Mouse (Mus musculus) effector memory CD4-positive, alpha-beta T cell, adult 5 months (primary cell): ENCODE data around the gene Fam69b. TPM values are rescaled to one million over a fixed set of nuclear protein-coding genes. Genes with fewer than 3 reads are reported as not detected.

Experiments used
- polyA plus RNA-seq: library from polyadenylated mRNA; unstranded; fragments of 100-300 nt; shearing (Covaris generic); gene quantifications from one replicate; pipeline ENCODE4 v1.2.1, GENCODE M21; 2017

The Fam69b gene
- polyA plus RNA-seq, result 8.2 TPM

DNA sequence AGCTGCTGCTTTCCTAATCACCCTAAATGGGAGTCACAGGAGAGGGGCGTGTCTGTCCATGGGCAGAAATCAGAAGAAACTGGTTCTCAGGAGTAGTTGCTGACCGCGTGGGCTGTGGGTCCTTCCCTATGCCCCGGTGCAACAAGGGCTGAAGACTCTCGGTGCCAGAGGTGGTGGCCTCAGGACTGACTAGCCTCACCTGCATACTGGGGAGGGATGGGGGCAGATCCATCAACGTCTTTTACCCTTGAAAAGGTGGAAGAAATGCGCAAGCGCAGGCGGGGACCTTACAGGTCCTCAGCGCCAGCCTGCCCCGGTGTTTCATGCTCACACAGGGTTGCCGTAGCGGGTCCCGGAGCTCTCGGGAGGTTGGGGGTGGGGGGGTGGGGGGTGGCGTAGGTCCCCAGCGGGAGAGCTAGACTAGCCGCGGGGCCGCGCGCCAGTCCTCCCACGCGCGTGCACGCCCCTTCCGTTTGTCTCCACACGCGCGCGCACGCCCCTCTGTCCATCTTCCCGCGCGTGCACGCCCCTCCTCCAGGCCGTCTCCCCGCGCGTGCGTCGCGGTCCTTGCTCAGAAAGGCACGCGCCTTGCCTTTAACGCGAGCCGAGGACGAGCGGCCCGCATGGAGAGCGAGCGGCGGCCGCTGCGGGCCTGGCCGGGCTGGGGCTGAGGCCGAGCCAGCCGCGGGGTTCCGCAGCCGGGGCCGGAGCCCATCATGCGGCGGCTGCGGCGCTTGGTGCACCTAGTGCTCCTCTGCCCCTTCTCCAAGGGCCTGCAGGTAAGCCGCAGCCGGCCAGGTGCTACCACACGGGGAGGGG, at the start of gene Fam69b:
TSS of gene Fam69b (plus strand) at position 537 of the 819 bp plus-strand sequence.

DNA sequence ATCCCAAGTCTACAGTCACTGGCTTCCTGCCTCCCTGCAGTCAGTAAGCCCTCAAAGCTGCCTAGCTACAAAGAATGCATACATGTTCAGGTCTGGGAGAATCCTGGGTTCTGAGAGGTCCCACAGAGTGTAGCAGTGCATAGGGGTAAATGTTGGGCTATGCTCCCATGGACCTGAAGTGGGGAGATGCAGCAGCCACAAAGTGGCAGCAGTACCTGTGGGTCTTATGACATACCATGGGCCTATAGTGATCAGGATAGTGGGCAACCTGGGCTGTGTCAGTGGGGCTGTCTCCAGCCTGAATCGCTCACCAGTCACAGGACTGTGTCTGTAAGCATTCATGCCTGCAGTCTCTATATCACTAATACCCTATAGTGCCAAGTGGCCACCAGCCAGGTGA, 48.5 kb upstream of the Fam69b start, which contains the start of gene Egfl7:
TSS of gene Egfl7 (plus strand) at position 301 of the 400 bp plus-strand sequence.

DNA sequence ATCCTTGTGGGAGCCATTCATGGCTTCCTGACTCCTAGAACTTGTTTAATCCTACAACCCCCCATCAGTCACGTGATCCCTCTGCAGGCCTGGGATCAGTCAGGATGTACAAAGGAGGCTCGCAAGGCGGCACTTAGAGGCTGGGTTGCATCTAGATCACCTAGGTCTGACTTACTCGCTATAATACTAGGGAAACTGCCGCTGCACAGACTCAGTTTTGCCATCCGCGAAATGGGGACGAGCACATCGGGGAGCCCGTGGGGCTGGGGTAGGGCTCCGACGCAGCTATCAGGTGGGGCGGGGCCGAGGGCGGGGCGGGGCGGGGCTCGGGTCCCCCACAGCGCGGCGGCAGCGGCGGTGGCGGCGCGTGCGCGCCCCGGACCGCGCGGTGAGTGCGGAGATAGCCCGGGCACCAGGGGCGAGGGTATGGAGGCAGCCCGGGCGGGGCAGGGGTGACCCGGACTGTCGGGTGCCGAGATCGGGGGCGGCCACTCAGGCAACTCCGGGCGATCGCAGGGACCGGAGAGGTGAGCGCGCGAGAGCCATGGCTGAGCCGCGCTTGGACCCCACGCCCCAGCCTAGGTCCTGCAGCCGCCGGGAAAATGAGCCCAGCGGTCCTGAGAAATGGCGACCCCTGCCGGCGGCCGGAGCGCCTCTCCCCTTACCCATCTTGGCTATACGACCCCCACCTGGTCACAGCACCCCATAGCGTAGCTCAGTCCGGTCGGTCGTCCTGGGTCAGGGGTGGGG, 41.8 kb upstream of the Fam69b start, which contains the start of gene Gm20532:
TSS of gene Gm20532 (plus strand) at position 346 of the 750 bp plus-strand sequence.

DNA sequence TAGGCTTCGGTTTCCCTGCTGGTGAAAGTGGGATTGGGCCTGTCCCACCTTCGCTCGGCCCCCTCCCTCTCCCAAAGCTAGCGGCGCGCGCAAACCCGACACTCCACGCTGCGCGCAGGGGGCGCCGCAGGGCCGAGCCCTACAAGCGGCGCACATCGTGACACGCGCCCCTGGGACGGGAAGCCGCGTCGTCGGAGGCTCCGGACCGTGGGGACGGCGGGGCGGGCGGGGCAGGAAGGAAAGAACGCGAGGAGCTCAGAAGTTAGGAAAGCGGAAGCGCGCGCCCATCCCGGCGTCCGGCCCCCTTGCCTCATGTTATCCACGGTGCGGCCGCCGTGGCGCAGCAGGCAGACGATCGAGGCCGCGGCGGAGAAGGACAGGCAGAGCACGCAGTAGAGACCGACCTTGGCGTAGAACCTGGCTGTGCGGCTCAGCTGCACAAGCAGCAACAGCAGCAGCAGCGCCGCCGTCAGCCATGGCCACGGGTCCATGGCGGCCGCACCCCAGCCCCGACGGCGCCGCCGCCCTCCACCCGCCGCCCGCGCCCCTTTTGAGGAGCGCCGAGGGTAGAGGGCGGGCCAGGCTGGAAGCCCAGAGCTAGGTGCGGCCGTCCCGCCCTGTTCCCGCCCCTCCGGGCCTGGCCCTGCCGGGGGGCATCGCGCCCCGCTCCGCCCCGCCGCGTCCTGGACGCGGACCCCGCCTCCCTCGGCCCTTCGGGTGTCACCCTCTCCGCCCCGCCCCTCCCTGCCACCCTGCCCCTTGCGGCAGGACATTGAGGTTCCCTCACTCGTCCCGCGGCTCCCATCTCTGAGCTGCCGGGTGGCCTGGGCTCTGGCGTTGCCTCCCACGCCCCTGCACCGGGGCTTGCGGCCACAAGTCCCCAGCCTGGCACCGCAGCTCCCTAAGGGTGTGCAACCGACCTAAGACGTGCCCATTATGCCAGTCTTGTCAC, 24.3 kb upstream of the Fam69b start, which contains the start of gene Agpat2:
TSS of gene Agpat2 (minus strand) at position 698 of the 952 bp plus-strand sequence.

DNA sequence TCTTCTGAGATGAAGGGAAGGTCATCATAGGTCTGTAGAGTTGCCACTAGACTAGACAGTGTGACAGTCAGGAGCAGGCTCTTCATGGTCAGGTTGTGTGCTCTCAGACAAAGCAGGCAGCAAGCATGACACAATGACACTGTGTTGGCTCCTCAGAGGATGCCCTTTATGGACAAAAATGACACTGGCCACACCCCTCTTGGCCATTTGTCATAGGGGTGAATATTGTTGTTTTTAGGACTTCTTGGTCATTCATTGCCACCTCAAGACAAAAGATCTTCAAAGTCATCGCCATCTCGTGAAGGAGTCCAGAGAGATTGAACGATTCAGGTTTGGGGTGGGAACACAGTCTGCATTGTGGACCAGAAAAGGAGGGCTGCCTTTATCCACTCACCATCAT, 42.9 kb downstream of the Fam69b start, which contains the start of gene Lcn4:
TSS of gene Lcn4 (minus strand) at position 101 of the 400 bp plus-strand sequence.

Other genes with a start within 250 kb of the Fam69b start
- 48.0 TPM for gene Snapc4, start 247.8 kb upstream of the Fam69b start, polyA plus RNA-seq
- 156 TPM for gene Entr1, start 239.1 kb upstream of the Fam69b start, polyA plus RNA-seq
- 71.5 TPM for gene Pmpca, start 239.1 kb upstream of the Fam69b start, polyA plus RNA-seq
- 28.7 TPM for gene Inpp5e, start 219.3 kb upstream of the Fam69b start, polyA plus RNA-seq
- gene Sec16a, start 183.2 kb upstream of the Fam69b start, polyA plus RNA-seq, result 46.0 TPM
- 45.4 TPM for gene Notch1, start 111.8 kb upstream of the Fam69b start, polyA plus RNA-seq
- gene Egfl7, start 48.4 kb upstream of the Fam69b start, polyA plus RNA-seq, result not detected
- gene Gm20532, start 41.8 kb upstream of the Fam69b start, polyA plus RNA-seq, result not detected
- gene Agpat2, start 24.0 kb upstream of the Fam69b start, polyA plus RNA-seq, result 18.0 TPM
- 8.8 TPM for gene Lcn4, start 42.8 kb downstream of the Fam69b start, polyA plus RNA-seq
- not detected for gene Abo, start 236.5 kb downstream of the Fam69b start, polyA plus RNA-seq